Mouse (Mus musculus): ENCODE data around the gene Dlgap4.

GRCm38 (mm10) chr2:156594987-156595490 lies 18.5 kb upstream of the Dlgap4 start:
- TF ChIP-seq CTCF (IDR thresholded peaks at IDR 0.05; ENCODE audit: control insufficient read depth, insufficient read depth, insufficient replicate concordance, low read depth, low read length), result no peak
- TF ChIP-seq POLR2A (IDR thresholded peaks at IDR 0.05; ENCODE audit: control insufficient read depth, low read depth, low read length), result no peak

All from testis, adult 2 months (tissue).